Comparison of ENCODE assay signal across 9 mouse cellular contexts in genomic region chr2:151876012-151876485, GRCm38 (mm10). TPM values are rescaled to one million over a fixed set of nuclear protein-coding genes. Genes with fewer than 3 reads are reported as not detected.
DNase-seq lines count a peak whose midpoint lies in the region; ATAC-seq and TF ChIP-seq lines count a peak whose summit lies in the region.
"Had no signal": no experiment of that assay in that cellular context is flagged by ENCODE, and none has a peak within 500 bp of the region (broad histone marks: within the 10 kb centered on the region; RNA-seq: fewer than 3 reads in every experiment).

No protein-coding gene starts in this region.

- no peak overlapping the region for H3K4me3 ChIP-seq in limb, embryonic 13.5 days
- H3K4me3 ChIP-seq in midbrain, postnatal 0 days (ENCODE audit: low read depth, low read length) = no peak overlapping the region
- H3K4me3 ChIP-seq in testis, adult 2 months (ENCODE audit: control insufficient read depth, low read depth, low read length) = no peak overlapping the region
- H3K4me3 ChIP-seq: embryonic facial prominence, embryonic 15.5 days had no signal

- no peaks in the 10 kb centered on the region for H3K9me3 ChIP-seq in limb, embryonic 13.5 days
- no peaks in the 10 kb centered on the region for H3K9me3 ChIP-seq in midbrain, postnatal 0 days (ENCODE audit: low read length)
- H3K9me3 ChIP-seq: embryonic facial prominence, embryonic 15.5 days had no signal

- no peaks in the 10 kb centered on the region for H3K36me3 ChIP-seq in limb, embryonic 13.5 days
- H3K36me3 ChIP-seq in midbrain, postnatal 0 days (ENCODE audit: insufficient read depth, low read length) = no peaks in the 10 kb centered on the region
- no peaks in the 10 kb centered on the region for H3K36me3 ChIP-seq in testis, adult 2 months (ENCODE audit: control insufficient read depth, insufficient read depth, low read length)
- H3K36me3 ChIP-seq: embryonic facial prominence, embryonic 15.5 days had no signal

- DNase-seq in 3134 (ENCODE audit: extremely low read depth, insufficient read length, low spot score) (peak; percentile 28), R1 (ENCODE audit: low read depth, low spot score) (peak; percentile 79)
- peak; percentile 67 to 71 for DNase-seq in cerebellum, postnatal 25 days
- peak; percentile 34 for DNase-seq in gastrocnemius, postnatal 14 days
- peak; percentile 35 for DNase-seq in kidney, adult 11 months
- peak; percentile 65 for DNase-seq in midbrain, postnatal 0 days (ENCODE audit: low spot score)

- 13% methylated on average over 8 of the region's 8 CpGs for WGBS in limb, embryonic 13.5 days
- 14% methylated on average over 8 of the region's 8 CpGs for WGBS in midbrain, postnatal 0 days

- TF ChIP-seq CTCF in midbrain, postnatal 0 days (IDR thresholded peaks at IDR 0.05) = peak; percentile 95
- TF ChIP-seq CTCF in testis, adult 2 months (IDR thresholded peaks at IDR 0.05; ENCODE audit: control insufficient read depth, insufficient read depth, insufficient replicate concordance, low read depth, low read length) = peak; percentile 91

- no peaks in the 10 kb centered on the region for H3K4me1 ChIP-seq in limb, embryonic 13.5 days
- H3K4me1 ChIP-seq in midbrain, postnatal 0 days (ENCODE audit: insufficient read depth, low read length) = no peaks in the 10 kb centered on the region
- H3K4me1 ChIP-seq in testis, adult 2 months (ENCODE audit: control insufficient read depth, insufficient read depth, low read length) = peaks cover 2% of the 10 kb centered on the region
- H3K4me1 ChIP-seq: embryonic facial prominence, embryonic 15.5 days had no signal

- no peak overlapping the region for H3K27ac ChIP-seq in limb, embryonic 13.5 days
- H3K27ac ChIP-seq in midbrain, postnatal 0 days (ENCODE audit: low read depth, low read length) = no peak overlapping the region
- H3K27ac ChIP-seq in testis, adult 2 months (ENCODE audit: control insufficient read depth, insufficient read depth, low read depth, low read length) = no peak overlapping the region
- H3K27ac ChIP-seq: embryonic facial prominence, embryonic 15.5 days had no signal

- H3K9ac ChIP-seq in limb, embryonic 13.5 days = no peak overlapping the region
- no peak overlapping the region for H3K9ac ChIP-seq in midbrain, postnatal 0 days (replicated peaks; ENCODE audit: low read length, poor library complexity, severe bottlenecking)
- H3K9ac ChIP-seq: embryonic facial prominence, embryonic 15.5 days had no signal

- H3K4me2 ChIP-seq in limb, embryonic 13.5 days (replicated peaks) = no peak overlapping the region
- H3K4me2 ChIP-seq in midbrain, postnatal 0 days (ENCODE audit: low read depth, low read length, poor library complexity, severe bottlenecking) = no peak overlapping the region
- H3K4me2 ChIP-seq: embryonic facial prominence, embryonic 15.5 days had no signal

- ATAC-seq in limb, embryonic 13.5 days (ENCODE audit: low FRiP score, low read depth) = peak; percentile 44
- ATAC-seq in midbrain, postnatal 0 days (ENCODE audit: low FRiP score) = peak; percentile 75

- intact Hi-C loops in gastrocnemius, postnatal 14 days (cut with DNase I; ENCODE audit: low total_unique reads) = loop anchor here (5.0 kb wide), 1 partner anchor 116 kb away; no protein-coding TSS in a partner anchor

- TF ChIP-seq POLR2A in testis, adult 2 months (IDR thresholded peaks at IDR 0.05; ENCODE audit: control insufficient read depth, low read depth, low read length) = no peak

- no peaks in the 10 kb centered on the region for H3K27me3 ChIP-seq in limb, embryonic 13.5 days
- no peaks in the 10 kb centered on the region for H3K27me3 ChIP-seq in midbrain, postnatal 0 days (ENCODE audit: insufficient read depth, low read length)
- no peaks in the 10 kb centered on the region for H3K27me3 ChIP-seq in testis, adult 2 months (ENCODE audit: control insufficient read depth, insufficient read depth, low read length)
- H3K27me3 ChIP-seq: embryonic facial prominence, embryonic 15.5 days had no signal

RNA-seq across cellular contexts. Expression of gene Rspo4, which starts 33.3 kb away (rescaled TPM):
- total RNA-seq in gastrocnemius, postnatal 14 days (2021) = not detected
- 0.74 and 1.0 TPM in 2 replicates for polyA plus RNA-seq in limb, embryonic 13.5 days (2015; fragmentation: Nextera tagmentation; extraction: Ambion mirVana)
- total RNA-seq in midbrain, postnatal 0 days (2014; rRNA removed) = 0.33 TPM in 1 of 2 replicates, not detected in the other
- polyA plus RNA-seq in midbrain, postnatal 0 days (2015; fragmentation: Nextera tagmentation; extraction: Ambion mirVana) = 0.44 and 0.55 TPM in 2 replicates
- polyA plus RNA-seq in testis, adult 2 months (2012; rRNA removed) = 0.60 and 0.78 TPM in 2 replicates

RNA-seq across cellular contexts. Expression of gene Angpt4, which starts 35.0 kb away (rescaled TPM):
- total RNA-seq in gastrocnemius, postnatal 14 days (2021) = under 1 TPM in 1 of 2 experiments, not detected in 1; 0.12 TPM
- polyA plus RNA-seq in limb, embryonic 13.5 days (2015; fragmentation: Nextera tagmentation; extraction: Ambion mirVana) = 0.22 and 0.43 TPM in 2 replicates
- 0.24 and 0.38 TPM in 2 replicates for total RNA-seq in midbrain, postnatal 0 days (2014; rRNA removed)
- 0.09 and 0.25 TPM in 2 replicates for polyA plus RNA-seq in midbrain, postnatal 0 days (2015; fragmentation: Nextera tagmentation; extraction: Ambion mirVana)
- polyA plus RNA-seq in testis, adult 2 months (2012; rRNA removed) = 2.2 and 2.5 TPM in 2 replicates

Comparison
In these comparisons a context has a peak if more than half of its experiments do, and no peak if none do; other contexts are left out.
1. DNase-seq: peak in every context shown above with its lines; median percentile 79 in R1; 69 in cerebellum, postnatal 25 days; 65 in midbrain, postnatal 0 days; 35 in kidney, adult 11 months; 34 in gastrocnemius, postnatal 14 days; 28 in 3134.